Mouse (Mus musculus): ENCODE results near the gene Rapgefl1. TPM values are rescaled to one million over a fixed set of nuclear protein-coding genes. Genes with fewer than 3 reads are reported as not detected.

The Rapgefl1 gene
- polyA plus RNA-seq, 1 experiment from 2014 or later, result 0.57 TPM

DNA sequence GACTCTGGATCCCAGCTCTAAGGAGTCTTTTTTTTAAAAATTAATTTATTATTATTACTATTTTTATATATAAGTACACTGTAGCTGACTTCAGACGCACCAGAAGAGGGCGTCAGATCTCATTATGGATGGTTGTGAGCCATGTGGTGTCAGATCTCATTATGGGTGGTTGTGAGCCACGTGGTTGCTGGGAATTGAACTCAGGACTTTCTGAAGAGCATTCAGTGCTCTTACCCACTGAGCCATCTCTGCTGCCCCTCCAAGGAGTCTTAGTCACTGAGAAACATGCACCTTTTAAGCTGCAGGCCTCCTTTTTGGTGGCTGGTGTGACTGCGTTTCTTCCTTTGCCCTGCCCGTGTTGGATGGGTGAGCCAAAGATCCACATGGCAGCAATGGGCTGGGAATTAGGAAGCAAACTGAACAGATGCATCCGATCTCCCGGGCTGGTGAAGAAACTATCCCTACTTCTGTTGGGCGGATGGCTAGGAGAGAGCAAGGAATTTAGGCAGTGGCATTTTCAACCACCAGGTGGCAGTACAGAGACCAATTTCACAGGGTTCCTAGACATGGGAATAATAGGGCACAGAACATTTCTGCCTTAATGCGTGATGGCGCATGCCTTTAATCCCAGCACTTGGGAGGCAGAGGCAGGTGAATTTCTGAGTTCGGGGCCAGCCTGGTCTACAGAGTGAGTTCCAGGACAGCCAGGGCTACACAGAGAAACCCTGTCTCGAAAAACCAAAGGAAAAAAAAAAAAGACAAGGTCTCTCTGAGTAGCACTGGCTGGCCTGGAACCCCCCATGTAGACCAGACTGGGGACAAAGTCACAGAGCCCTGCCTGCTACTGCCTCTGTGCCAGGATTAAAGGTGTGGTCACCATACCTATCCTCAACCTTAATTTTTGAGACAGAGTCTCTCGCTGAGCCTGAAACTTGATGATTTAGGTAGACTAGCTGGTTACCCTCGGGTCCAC, 22.5 kb downstream of the Rapgefl1 start:
- ATAC-seq (replicated peaks; ENCODE audit: insufficient number of reproducible peaks, low FRiP score, low TSS enrichment), result no peak

GRCm38 (mm10) chr11:98863028-98863750, 26.6 kb downstream of the Rapgefl1 start, which contains the start of gene Wipf2:
TSS of gene Wipf2 (plus strand) at chr11:98863638.
- H3K9ac ChIP-seq (ENCODE audit: low read depth, low read length), result peak within 1 kb of the TSS; percentile 83
- peak within 1 kb of the TSS; percentile 86 for H3K27ac ChIP-seq (ENCODE audit: low read depth, low read length)
- H3K27me3 ChIP-seq (ENCODE audit: control insufficient read depth, insufficient read depth, low read length), result no peaks in the 10 kb centered on the region; the same call in 1 of the 2 replicates
- no peaks in the 10 kb centered on the region for H3K9me3 ChIP-seq (replicated peaks; ENCODE audit: control insufficient read depth, low read length)
- peak within 1 kb of the TSS; percentile 77 for H3K4me2 ChIP-seq
- peaks cover 4% of the 10 kb centered on the region; the same call in 1 of the 2 replicates for H3K36me3 ChIP-seq (ENCODE audit: control insufficient read depth, insufficient read depth, low read length)
- peaks cover 10% of the 10 kb centered on the region; the same call in 1 of the 2 replicates for H3K4me1 ChIP-seq (ENCODE audit: control insufficient read depth, insufficient read depth, low read length)
- peak; percentile 88 for ATAC-seq (replicated peaks; ENCODE audit: insufficient number of reproducible peaks, low FRiP score, low TSS enrichment)
- peak within 1 kb of the TSS; percentile 77 for H3K4me3 ChIP-seq (ENCODE audit: low read depth, low read length)
- WGBS (ENCODE audit: insufficient replicate concordance), result 6% methylated on average over 35 of the region's 41 CpGs

More for the DNA sequence above, 22.5 kb downstream of the Rapgefl1 start:
- Histone ChIP-seq H3K9ac (ENCODE audit: low read depth, low read length) (no peak overlapping the region), H3K4me2 (peak overlapping the region; percentile 37; the same call in 1 of the 2 replicates), H3K4me3 (ENCODE audit: low read depth, low read length) (no peak overlapping the region), H3K9me3 (replicated peaks; ENCODE audit: control insufficient read depth, low read length) (no peaks in the 10 kb centered on the region), H3K36me3 (ENCODE audit: control insufficient read depth, insufficient read depth, low read length) (no peaks in the 10 kb centered on the region), H3K27ac (ENCODE audit: low read depth, low read length) (no peak overlapping the region), H3K4me1 (ENCODE audit: control insufficient read depth, insufficient read depth, low read length) (peaks cover 3% of the 10 kb centered on the region; the same call in 1 of the 2 replicates), H3K27me3 (ENCODE audit: control insufficient read depth, insufficient read depth, low read length) (no peaks in the 10 kb centered on the region; the same call in 1 of the 2 replicates)
- WGBS (ENCODE audit: insufficient replicate concordance), result 35% methylated on average over 14 of the region's 14 CpGs

DNA sequence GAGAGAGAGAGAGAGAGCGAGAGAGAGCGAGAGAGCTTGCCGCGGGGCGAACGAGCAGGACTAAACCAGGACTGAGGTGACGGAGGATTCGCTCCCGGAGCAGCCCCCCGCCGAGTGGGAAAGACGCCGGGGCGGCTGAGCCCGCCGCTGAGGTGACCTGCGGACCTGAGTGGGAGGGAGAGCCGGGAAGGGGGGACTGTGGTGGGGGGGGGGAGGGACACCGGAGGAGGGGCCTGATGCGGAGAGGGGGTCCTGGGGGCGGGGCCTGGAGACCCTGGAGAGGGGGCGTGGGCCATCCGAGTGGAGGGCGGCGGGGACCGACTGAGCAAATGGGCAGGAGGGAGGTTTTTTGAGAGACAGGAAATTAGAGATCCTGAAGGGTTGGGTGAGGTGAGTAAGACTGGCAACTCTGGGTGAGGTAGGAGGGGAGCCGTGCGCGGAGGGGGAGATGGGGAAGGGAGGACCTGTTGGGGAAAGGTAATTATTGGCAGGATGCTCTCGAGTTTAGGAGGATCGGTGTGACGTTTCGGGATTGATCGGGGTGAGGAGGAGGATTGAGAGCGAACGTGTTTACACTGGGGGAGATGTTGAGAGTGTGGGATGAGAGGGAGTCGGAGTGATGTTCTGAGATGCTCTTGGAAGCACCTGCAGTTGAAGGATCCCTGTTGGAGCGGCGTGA, 27.3 kb downstream of the Rapgefl1 start:
- Histone ChIP-seq H3K27ac (ENCODE audit: low read depth, low read length) (peak overlapping the region; percentile 86), H3K4me2 (peak overlapping the region; percentile 77), H3K4me3 (ENCODE audit: low read depth, low read length) (peak overlapping the region; percentile 77), H3K4me1 (ENCODE audit: control insufficient read depth, insufficient read depth, low read length) (peaks cover 11% of the 10 kb centered on the region; the same call in 1 of the 2 replicates), H3K9me3 (replicated peaks; ENCODE audit: control insufficient read depth, low read length) (no peaks in the 10 kb centered on the region), H3K9ac (ENCODE audit: low read depth, low read length) (peak overlapping the region; percentile 83), H3K36me3 (ENCODE audit: control insufficient read depth, insufficient read depth, low read length) (peaks cover 4% of the 10 kb centered on the region; the same call in 1 of the 2 replicates), H3K27me3 (ENCODE audit: control insufficient read depth, insufficient read depth, low read length) (no peaks in the 10 kb centered on the region; the same call in 1 of the 2 replicates)
- WGBS (ENCODE audit: insufficient replicate concordance), result 2% methylated on average over 35 of the region's 39 CpGs
- ATAC-seq (replicated peaks; ENCODE audit: insufficient number of reproducible peaks, low FRiP score, low TSS enrichment), result peak; percentile 62

DNA sequence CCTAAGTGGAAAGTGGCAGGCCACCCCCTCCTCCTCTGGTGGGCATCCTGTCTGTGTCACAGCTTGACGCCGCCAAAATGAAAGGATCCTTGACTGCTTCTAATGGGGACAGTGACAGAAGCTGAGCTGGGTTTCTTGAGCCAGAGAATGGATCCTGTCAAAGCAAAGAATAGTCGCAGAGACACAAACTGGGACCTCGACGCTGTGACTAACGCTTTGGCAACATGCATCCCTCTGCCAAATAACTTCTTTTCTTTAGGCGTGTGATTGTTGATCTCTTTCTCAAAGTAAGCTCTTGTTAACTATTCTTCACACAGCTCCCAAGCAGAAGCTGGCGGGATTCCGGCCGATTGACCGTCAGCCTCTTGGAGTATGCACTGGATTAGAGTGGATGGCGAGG, 30.7 kb downstream of the Rapgefl1 start:
- WGBS (ENCODE audit: insufficient replicate concordance), result 85% methylated on average over 12 of the region's 12 CpGs
- no peak overlapping the region for H3K4me2 ChIP-seq
- no peak overlapping the region for H3K27ac ChIP-seq (ENCODE audit: low read depth, low read length)
- ATAC-seq (replicated peaks; ENCODE audit: insufficient number of reproducible peaks, low FRiP score, low TSS enrichment), result no peak
- H3K9ac ChIP-seq (ENCODE audit: low read depth, low read length), result no peak overlapping the region
- peaks cover 4% of the 10 kb centered on the region; the same call in 1 of the 2 replicates for H3K36me3 ChIP-seq (ENCODE audit: control insufficient read depth, insufficient read depth, low read length)
- no peaks in the 10 kb centered on the region for H3K9me3 ChIP-seq (replicated peaks; ENCODE audit: control insufficient read depth, low read length)
- peaks cover 18% of the 10 kb centered on the region for H3K4me1 ChIP-seq (ENCODE audit: control insufficient read depth, insufficient read depth, low read length)
- H3K27me3 ChIP-seq (ENCODE audit: control insufficient read depth, insufficient read depth, low read length), result no peaks in the 10 kb centered on the region
- no peak overlapping the region for H3K4me3 ChIP-seq (ENCODE audit: low read depth, low read length)

GRCm38 (mm10) chr11:98869906-98870305, 33.3 kb downstream of the Rapgefl1 start:
- no peak overlapping the region for H3K27ac ChIP-seq (ENCODE audit: low read depth, low read length)
- H3K4me2 ChIP-seq, result no peak overlapping the region
- H3K27me3 ChIP-seq (ENCODE audit: control insufficient read depth, insufficient read depth, low read length), result no peaks in the 10 kb centered on the region
- H3K4me1 ChIP-seq (ENCODE audit: control insufficient read depth, insufficient read depth, low read length), result peaks cover 14% of the 10 kb centered on the region
- no peak overlapping the region for H3K4me3 ChIP-seq (ENCODE audit: low read depth, low read length)
- WGBS (ENCODE audit: insufficient replicate concordance), result 91% methylated on average over 8 of the region's 8 CpGs
- H3K9ac ChIP-seq (ENCODE audit: low read depth, low read length), result no peak overlapping the region
- no peak for ATAC-seq (replicated peaks; ENCODE audit: insufficient number of reproducible peaks, low FRiP score, low TSS enrichment)
- peaks cover 7% of the 10 kb centered on the region; the same call in 1 of the 2 replicates for H3K36me3 ChIP-seq (ENCODE audit: control insufficient read depth, insufficient read depth, low read length)
- no peaks in the 10 kb centered on the region for H3K9me3 ChIP-seq (replicated peaks; ENCODE audit: control insufficient read depth, low read length)

- H3K36me3 ChIP-seq (ENCODE audit: control insufficient read depth, insufficient read depth, low read length), result peaks cover 7% of the 10 kb centered on the region; the same call in 1 of the 2 replicates
- H3K27ac ChIP-seq (ENCODE audit: low read depth, low read length), result no peak overlapping the region; the same call in 1 of the 2 replicates
- ATAC-seq (replicated peaks; ENCODE audit: insufficient number of reproducible peaks, low FRiP score, low TSS enrichment), result no peak
- peaks cover 14% of the 10 kb centered on the region for H3K4me1 ChIP-seq (ENCODE audit: control insufficient read depth, insufficient read depth, low read length)
- no peak overlapping the region for H3K4me3 ChIP-seq (ENCODE audit: low read depth, low read length)
- no peak overlapping the region for H3K4me2 ChIP-seq
- no peaks in the 10 kb centered on the region for H3K9me3 ChIP-seq (replicated peaks; ENCODE audit: control insufficient read depth, low read length)
- H3K9ac ChIP-seq (ENCODE audit: low read depth, low read length), result no peak overlapping the region
- WGBS (ENCODE audit: insufficient replicate concordance), result 79% methylated on average over 5 of the region's 5 CpGs
- H3K27me3 ChIP-seq (ENCODE audit: control insufficient read depth, insufficient read depth, low read length), result no peaks in the 10 kb centered on the region
These were observed 34.2 kb downstream of the Rapgefl1 start for GRCm38 (mm10) chr11:98870791-98871190.

- no peak overlapping the region for H3K4me3 ChIP-seq (ENCODE audit: low read depth, low read length)
- no peak overlapping the region for H3K4me2 ChIP-seq
- H3K4me1 ChIP-seq (ENCODE audit: control insufficient read depth, insufficient read depth, low read length), result peaks cover 14% of the 10 kb centered on the region
- ATAC-seq (replicated peaks; ENCODE audit: insufficient number of reproducible peaks, low FRiP score, low TSS enrichment), result no peak
- WGBS (ENCODE audit: insufficient replicate concordance), result 53% methylated on average over 4 of the region's 4 CpGs
- H3K9ac ChIP-seq (ENCODE audit: low read depth, low read length), result no peak overlapping the region
- peaks cover 7% of the 10 kb centered on the region; the same call in 1 of the 2 replicates for H3K36me3 ChIP-seq (ENCODE audit: control insufficient read depth, insufficient read depth, low read length)
- H3K27ac ChIP-seq (ENCODE audit: low read depth, low read length), result no peak overlapping the region; the same call in 1 of the 2 replicates
- H3K9me3 ChIP-seq (replicated peaks; ENCODE audit: control insufficient read depth, low read length), result no peaks in the 10 kb centered on the region
- H3K27me3 ChIP-seq (ENCODE audit: control insufficient read depth, insufficient read depth, low read length), result no peaks in the 10 kb centered on the region
These were observed 34.8 kb downstream of the Rapgefl1 start for GRCm38 (mm10) chr11:98871416-98871815.

GRCm38 (mm10) chr11:98872040-98872439, 35.5 kb downstream of the Rapgefl1 start:
- H3K4me3 ChIP-seq (ENCODE audit: low read depth, low read length), result no peak overlapping the region
- H3K9ac ChIP-seq (ENCODE audit: low read depth, low read length), result no peak overlapping the region
- no peak overlapping the region for H3K4me2 ChIP-seq
- no peak for ATAC-seq (replicated peaks; ENCODE audit: insufficient number of reproducible peaks, low FRiP score, low TSS enrichment)
- no peaks in the 10 kb centered on the region for H3K27me3 ChIP-seq (ENCODE audit: control insufficient read depth, insufficient read depth, low read length)
- H3K36me3 ChIP-seq (ENCODE audit: control insufficient read depth, insufficient read depth, low read length), result peaks cover 7% of the 10 kb centered on the region; the same call in 1 of the 2 replicates
- 36% methylated on average over 4 of the region's 4 CpGs for WGBS (ENCODE audit: insufficient replicate concordance)
- H3K4me1 ChIP-seq (ENCODE audit: control insufficient read depth, insufficient read depth, low read length), result peaks cover 14% of the 10 kb centered on the region
- H3K27ac ChIP-seq (ENCODE audit: low read depth, low read length), result peak overlapping the region; percentile 31; the same call in 1 of the 2 replicates
- H3K9me3 ChIP-seq (replicated peaks; ENCODE audit: control insufficient read depth, low read length), result no peaks in the 10 kb centered on the region
